Mouse (Mus musculus) midbrain, postnatal 0 days (tissue): ENCODE data around the gene Jak2. TPM values are rescaled to one million over a fixed set of nuclear protein-coding genes. Genes with fewer than 3 reads are reported as not detected.

Experiments
- ATAC-seq: fragments of 200-750 bp; cut with Nextera tagmentation; 2 replicates; pipeline ENCODE4 v1.8.0; 2017; ENCODE audit warnings: moderate number of reproducible peaks, mild to moderate bottlenecking, moderate TSS enrichment, moderate library complexity; ENCODE audit not compliant: low FRiP score
- DNase-seq: peaks from one replicate; pipeline ENCODE4 v3.0.0-alpha.2; 2015; ENCODE audit warnings: low spot score
- H3K27ac ChIP-seq: fragments of 300-500 bp; sonication (generic); 2 replicates; pipeline ENCODE4 v1.5.1; 2014; ENCODE audit warnings: low read depth, mild to moderate bottlenecking, low read length, mixed read lengths
- H3K27me3 ChIP-seq: fragments of 300-500 bp; sonication (generic); 2 replicates; pipeline ENCODE4 v1.6.1; 2014; ENCODE audit warnings: low read length, control low read depth, mixed read lengths; ENCODE audit not compliant: insufficient read depth
- H3K36me3 ChIP-seq: fragments of 300-500 bp; sonication (generic); 2 replicates; pipeline ENCODE4 v1.6.1; 2014; ENCODE audit warnings: low read length, control low read depth, mixed read lengths; ENCODE audit not compliant: insufficient read depth
- H3K4me1 ChIP-seq: fragments of 300-500 bp; sonication (generic); 2 replicates; pipeline ENCODE4 v1.6.1; 2014; ENCODE audit warnings: mild to moderate bottlenecking, control low read depth, antibody characterized with exemption, low read length, mixed read lengths; ENCODE audit not compliant: insufficient read depth
- H3K4me2 ChIP-seq: fragments of 300-500 bp; sonication (generic); 2 replicates; pipeline ENCODE4 v1.6.1; 2014; ENCODE audit warnings: low read depth, mild to moderate bottlenecking, low read length, mixed read lengths; ENCODE audit not compliant: poor library complexity, severe bottlenecking
- H3K4me3 ChIP-seq: fragments of 300-500 bp; sonication (generic); 2 replicates; pipeline ENCODE4 v1.5.1; 2014; ENCODE audit warnings: low read depth, mild to moderate bottlenecking, low read length, moderate library complexity
- H3K9ac ChIP-seq: fragments of 300-500 bp; sonication (generic); replicated peaks from 2 replicates; pipeline ENCODE4 v1.6.1; 2014; ENCODE audit warnings: mild to moderate bottlenecking, low read length, moderate library complexity, mixed read lengths; ENCODE audit not compliant: poor library complexity, severe bottlenecking
- H3K9me3 ChIP-seq: fragments of 300-500 bp; sonication (generic); 2 replicates; pipeline ENCODE4 v1.6.1; 2016; ENCODE audit warnings: low read length, control low read depth
- CTCF ChIP-seq: IDR thresholded peaks from 2 replicates; pipeline ENCODE4 v1.5.1; 2016; ENCODE audit warnings: antibody characterized with exemption, mild to moderate bottlenecking
- WGBS: fragments of 180-500 bp; shearing (Covaris S2); extraction: QIAGEN DNeasy Blood & Tissue Kit; methylation state at CpG from one replicate; pipeline ENCODE4 v1.1.7; 2014; 5-methylcytosine and 5-hydroxymethylcytosine counted together
- polyA plus RNA-seq: library from polyadenylated mRNA; unstranded; fragments of >200 nt; fragmentation: Nextera tagmentation; extraction: Ambion mirVana; gene quantifications from 2 replicates; pipeline ENCODE4 v1.2.1, GENCODE M21; 2015
- total RNA-seq: library from RNA; depleted of rRNA; stranded (reverse); fragments of >200 nt; gene quantifications from 2 replicates; pipeline ENCODE4 v1.2.3, GENCODE M21; 2014; rRNA removed

Jak2 gene
- total and polyA plus RNA-seq, 2 experiments from 2014 or later, result 12.0 to 35.3 TPM

DNA sequence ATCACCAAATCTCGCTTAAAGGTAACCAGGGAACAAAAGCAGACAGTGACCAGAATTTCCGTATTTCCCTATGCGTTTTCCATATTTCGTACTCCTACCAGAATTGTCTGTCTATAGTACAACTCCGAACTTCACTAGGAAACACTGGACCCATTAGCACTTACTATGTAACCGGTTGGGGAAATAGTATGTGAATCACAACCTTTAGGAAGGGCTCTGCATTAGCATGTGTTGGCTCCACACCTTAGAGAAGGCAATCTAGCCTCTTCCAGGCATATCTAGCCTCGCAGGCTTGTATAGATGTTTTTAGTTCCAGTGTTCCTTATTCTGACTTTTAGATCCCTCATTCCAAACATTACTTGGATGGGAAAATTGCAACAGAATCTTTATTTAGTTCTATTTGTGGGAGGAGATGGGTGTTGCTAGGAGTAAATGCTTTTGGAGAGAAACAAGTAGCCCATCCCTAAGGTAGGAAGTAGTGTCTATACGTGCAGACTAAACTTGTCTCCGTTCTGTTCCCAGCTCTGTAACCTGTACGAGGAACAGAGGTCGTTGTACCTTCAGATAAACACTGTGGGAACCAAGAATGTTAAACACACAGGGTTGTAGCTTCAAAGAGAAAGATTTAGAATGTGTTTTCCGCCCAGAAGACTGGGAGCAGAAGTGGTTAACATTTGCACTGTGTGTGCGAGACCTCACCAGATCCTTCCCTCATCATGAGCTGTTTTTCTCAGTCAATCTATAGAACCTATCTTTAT is 110.7 kb downstream of the Jak2 start:
- H3K36me3 ChIP-seq, result 0 out of 2 replicates have a peak, but pooled peaks cover 4% of the 10 kb centered on the region
- H3K9me3 ChIP-seq, result no peaks in the 10 kb centered on the region
- H3K4me3 ChIP-seq, result peak overlapping the region; percentile 69
- no peak for TF ChIP-seq CTCF
- peak overlapping the region; percentile 75 for H3K4me2 ChIP-seq
- DNase-seq (no peak), ATAC-seq (peak; percentile 47; the same call in 1 of the 2 replicates)
- H3K27me3 ChIP-seq, result no peaks in the 10 kb centered on the region
- peak overlapping the region; percentile 76; the same call in 1 of the 2 replicates for H3K9ac ChIP-seq
- 0 out of 2 replicates have a peak overlapping the region, but pooled peaks have one; percentile 27 for H3K27ac ChIP-seq
- 48% methylated on average over 13 of the region's 13 CpGs for WGBS
- H3K4me1 ChIP-seq, result peaks cover 9% of the 10 kb centered on the region

Other genes with a start within 250 kb of the Jak2 start
- 75.4 and 99.4 TPM in 2 replicates for gene Ak3, start 203.9 kb upstream of the Jak2 start, total RNA-seq
- gene Ak3, start 203.9 kb upstream of the Jak2 start, polyA plus RNA-seq, result 69.0 and 74.6 TPM in 2 replicates
- 23.6 and 26.1 TPM in 2 replicates for gene Rcl1, start 150.5 kb upstream of the Jak2 start, total RNA-seq
- 34.6 and 37.8 TPM in 2 replicates for gene Rcl1, start 150.5 kb upstream of the Jak2 start, polyA plus RNA-seq
- gene Insl6, start 73.5 kb downstream of the Jak2 start, total RNA-seq, result 4.6 TPM in 1 of 2 replicates, not detected in the other
- gene Insl6, start 73.5 kb downstream of the Jak2 start, polyA plus RNA-seq, result 1.5 and 1.8 TPM in 2 replicates
- gene Rln1, start 82.8 kb downstream of the Jak2 start, total RNA-seq, result 4.5 and 5.8 TPM in 2 replicates
- gene Rln1, start 82.8 kb downstream of the Jak2 start, polyA plus RNA-seq, result 6.9 and 7.2 TPM in 2 replicates
- gene Plgrkt, start 115.6 kb downstream of the Jak2 start, total RNA-seq, result 25.9 and 26.4 TPM in 2 replicates
- gene Plgrkt, start 115.6 kb downstream of the Jak2 start, polyA plus RNA-seq, result 61.9 and 63.5 TPM in 2 replicates
- gene Cd274, start 115.6 kb downstream of the Jak2 start, total RNA-seq, result 0.22 and 0.66 TPM in 2 replicates
- 0.16 and 0.38 TPM in 2 replicates for gene Cd274, start 115.6 kb downstream of the Jak2 start, polyA plus RNA-seq
- 0.24 and 0.71 TPM in 2 replicates for gene Pdcd1lg2, start 159.1 kb downstream of the Jak2 start, total RNA-seq
- gene Pdcd1lg2, start 159.1 kb downstream of the Jak2 start, polyA plus RNA-seq, result 0.15 TPM in 1 of 2 replicates, not detected in the other